Mouse (Mus musculus): ENCODE measurements around the gene Dock2. TPM values are rescaled to one million over a fixed set of nuclear protein-coding genes. Genes with fewer than 3 reads are reported as not detected.

The Dock2 gene
- polyA plus RNA-seq, 2 experiments: 1.6 to 2.6 TPM

GRCm38 (mm10) chr11:34782516-34783430 lies 919 bp downstream of the Dock2 start:
- ATAC-seq (ENCODE audit: low FRiP score, low read depth) (no peak), DNase-seq (ENCODE audit: low spot score) (no peak)
- no peak for TF ChIP-seq POLR2A (IDR thresholded peaks at IDR 0.05; ENCODE audit: borderline replicate concordance, extremely low read depth, insufficient read depth, insufficient read length)
- WGBS: 68% methylated on average over 8 of the region's 8 CpGs
- H3K4me1 ChIP-seq (ENCODE audit: control insufficient read depth, insufficient read depth, low read length): no peaks in the 10 kb centered on the region
- no peak overlapping the region for H3K4me3 ChIP-seq (replicated peaks; ENCODE audit: low read length)
- no peak overlapping the region for H3K9ac ChIP-seq (ENCODE audit: low read depth, low read length, severe bottlenecking)
- no peaks in the 10 kb centered on the region for H3K27me3 ChIP-seq (ENCODE audit: control insufficient read depth, insufficient read depth, low read length)
- H3K36me3 ChIP-seq (ENCODE audit: control insufficient read depth, insufficient read depth, low read length): no peaks in the 10 kb centered on the region
- no peak overlapping the region for H3K27ac ChIP-seq (replicated peaks; ENCODE audit: low read depth, low read length)
- H3K9me3 ChIP-seq (ENCODE audit: control insufficient read depth, low read length): no peaks in the 10 kb centered on the region
- H3K4me2 ChIP-seq (replicated peaks; ENCODE audit: low read depth, low read length, severe bottlenecking): no peak overlapping the region

- no peak overlapping the region for H3K27ac ChIP-seq (replicated peaks; ENCODE audit: low read depth, low read length)
- no peaks in the 10 kb centered on the region for H3K36me3 ChIP-seq (ENCODE audit: control insufficient read depth, insufficient read depth, low read length)
- H3K27me3 ChIP-seq (ENCODE audit: control insufficient read depth, insufficient read depth, low read length): no peaks in the 10 kb centered on the region
- ATAC-seq (ENCODE audit: low FRiP score, low read depth) (no peak), DNase-seq (ENCODE audit: low spot score) (no peak)
- H3K4me1 ChIP-seq (ENCODE audit: control insufficient read depth, insufficient read depth, low read length): no peaks in the 10 kb centered on the region
- 75% methylated on average over 2 of the region's 2 CpGs for WGBS
- no peak overlapping the region for H3K9ac ChIP-seq (ENCODE audit: low read depth, low read length, severe bottlenecking)
- no peak overlapping the region for H3K4me3 ChIP-seq (replicated peaks; ENCODE audit: low read length)
- no peak for TF ChIP-seq POLR2A (IDR thresholded peaks at IDR 0.05; ENCODE audit: borderline replicate concordance, extremely low read depth, insufficient read depth, insufficient read length)
- H3K4me2 ChIP-seq (replicated peaks; ENCODE audit: low read depth, low read length, severe bottlenecking): no peak overlapping the region
- no peaks in the 10 kb centered on the region for H3K9me3 ChIP-seq (ENCODE audit: control insufficient read depth, low read length)
Measured at GRCm38 (mm10) chr11:34780786-34781185, 2.9 kb downstream of the Dock2 start.

GRCm38 (mm10) chr11:34779966-34780365 lies 3.7 kb downstream of the Dock2 start:
- H3K27me3 ChIP-seq (ENCODE audit: control insufficient read depth, insufficient read depth, low read length): no peaks in the 10 kb centered on the region
- H3K9me3 ChIP-seq (ENCODE audit: control insufficient read depth, low read length): no peaks in the 10 kb centered on the region
- no peak for DNase-seq (ENCODE audit: low spot score)
- no peak for TF ChIP-seq POLR2A (IDR thresholded peaks at IDR 0.05; ENCODE audit: borderline replicate concordance, extremely low read depth, insufficient read depth, insufficient read length)
- no peak overlapping the region for H3K9ac ChIP-seq (ENCODE audit: low read depth, low read length, severe bottlenecking)
- WGBS: 84% methylated on average over 4 of the region's 4 CpGs
- no peaks in the 10 kb centered on the region for H3K4me1 ChIP-seq (ENCODE audit: control insufficient read depth, insufficient read depth, low read length)
- no peak overlapping the region for H3K4me3 ChIP-seq (replicated peaks; ENCODE audit: low read length)
- ATAC-seq (ENCODE audit: low FRiP score, low read depth): no peak
- H3K27ac ChIP-seq (replicated peaks; ENCODE audit: low read depth, low read length): no peak overlapping the region
- H3K4me2 ChIP-seq (replicated peaks; ENCODE audit: low read depth, low read length, severe bottlenecking): no peak overlapping the region
- no peaks in the 10 kb centered on the region for H3K36me3 ChIP-seq (ENCODE audit: control insufficient read depth, insufficient read depth, low read length)

- 82% methylated on average over 3 of the region's 3 CpGs for WGBS
- Histone ChIP-seq H3K36me3 (ENCODE audit: control insufficient read depth, insufficient read depth, low read length) (no peaks in the 10 kb centered on the region), H3K4me1 (ENCODE audit: control insufficient read depth, insufficient read depth, low read length) (no peaks in the 10 kb centered on the region), H3K27me3 (ENCODE audit: control insufficient read depth, insufficient read depth, low read length) (no peaks in the 10 kb centered on the region), H3K9me3 (ENCODE audit: control insufficient read depth, low read length) (no peaks in the 10 kb centered on the region), H3K4me3 (replicated peaks; ENCODE audit: low read length) (no peak overlapping the region), H3K9ac (ENCODE audit: low read depth, low read length, severe bottlenecking) (no peak overlapping the region), H3K27ac (replicated peaks; ENCODE audit: low read depth, low read length) (no peak overlapping the region), H3K4me2 (replicated peaks; ENCODE audit: low read depth, low read length, severe bottlenecking) (no peak overlapping the region)
- DNase-seq (ENCODE audit: low spot score) (no peak), ATAC-seq (ENCODE audit: low FRiP score, low read depth) (no peak)
- TF ChIP-seq POLR2A (IDR thresholded peaks at IDR 0.05; ENCODE audit: borderline replicate concordance, extremely low read depth, insufficient read depth, insufficient read length): no peak
Measured at GRCm38 (mm10) chr11:34778351-34778750, 5.3 kb downstream of the Dock2 start.

GRCm38 (mm10) chr11:34777529-34777928 lies 6.2 kb downstream of the Dock2 start:
- H3K4me3 ChIP-seq (replicated peaks; ENCODE audit: low read length): no peak overlapping the region
- H3K27ac ChIP-seq (replicated peaks; ENCODE audit: low read depth, low read length): no peak overlapping the region
- H3K4me2 ChIP-seq (replicated peaks; ENCODE audit: low read depth, low read length, severe bottlenecking): no peak overlapping the region
- ATAC-seq (ENCODE audit: low FRiP score, low read depth) (no peak), DNase-seq (ENCODE audit: low spot score) (no peak)
- H3K9ac ChIP-seq (ENCODE audit: low read depth, low read length, severe bottlenecking): no peak overlapping the region
- no peaks in the 10 kb centered on the region for H3K27me3 ChIP-seq (ENCODE audit: control insufficient read depth, insufficient read depth, low read length)
- no peaks in the 10 kb centered on the region for H3K36me3 ChIP-seq (ENCODE audit: control insufficient read depth, insufficient read depth, low read length)
- H3K9me3 ChIP-seq (ENCODE audit: control insufficient read depth, low read length): no peaks in the 10 kb centered on the region
- TF ChIP-seq POLR2A (IDR thresholded peaks at IDR 0.05; ENCODE audit: borderline replicate concordance, extremely low read depth, insufficient read depth, insufficient read length): no peak
- 88% methylated on average over 4 of the region's 4 CpGs for WGBS
- H3K4me1 ChIP-seq (ENCODE audit: control insufficient read depth, insufficient read depth, low read length): no peaks in the 10 kb centered on the region
